Mouse (Mus musculus) bone marrow macrophage, adult 2 months (primary cell): ENCODE measurements at regions not wholly inside any gene's neighbourhood (a gene's known extent, or its start where the extent isn't known, plus 50 kb on each side); places are given as distances from the start of the nearest gene placed in this dataset.

Experiments used
- CTCF ChIP-seq: IDR thresholded peaks from 2 replicates; pipeline ENCODE4 v1.5.1; 2012; ENCODE audit warnings: low read depth, mild to moderate bottlenecking, low read length, moderate library complexity
- POLR2A ChIP-seq: IDR thresholded peaks from 2 replicates; pipeline ENCODE4 v1.6.1; 2012; ENCODE audit warnings: mild to moderate bottlenecking, low read depth, low read length, borderline replicate concordance

DNA sequence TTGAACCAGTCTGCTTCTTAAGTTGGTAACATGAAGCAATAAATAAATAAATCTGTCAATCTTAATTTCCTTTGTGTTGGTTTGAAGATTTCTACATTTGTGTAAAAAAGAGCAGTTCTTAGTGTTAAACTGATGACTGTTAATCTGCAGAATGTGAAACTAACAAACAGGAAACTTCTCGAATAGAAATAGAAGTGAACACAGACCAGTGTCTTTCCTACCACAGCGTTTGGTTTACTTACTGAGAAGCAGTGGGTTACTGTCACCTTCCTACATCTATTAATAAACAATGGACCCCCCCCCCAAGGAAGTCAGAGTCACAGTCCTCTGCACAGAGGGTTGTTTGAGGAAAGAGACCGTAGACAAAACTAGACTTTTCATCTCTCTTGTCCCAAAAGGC lies 209.0 kb upstream of the Btg1 start:
- TF ChIP-seq CTCF (no peak), POLR2A (no peak)
